Mouse (Mus musculus): ENCODE measurements around the gene Gm37240. TPM values are rescaled to one million over a fixed set of nuclear protein-coding genes. Genes with fewer than 3 reads are reported as not detected.

Gm37240 gene
- polyA plus RNA-seq, 1 experiment from 2014 or later = 11.4 TPM

DNA sequence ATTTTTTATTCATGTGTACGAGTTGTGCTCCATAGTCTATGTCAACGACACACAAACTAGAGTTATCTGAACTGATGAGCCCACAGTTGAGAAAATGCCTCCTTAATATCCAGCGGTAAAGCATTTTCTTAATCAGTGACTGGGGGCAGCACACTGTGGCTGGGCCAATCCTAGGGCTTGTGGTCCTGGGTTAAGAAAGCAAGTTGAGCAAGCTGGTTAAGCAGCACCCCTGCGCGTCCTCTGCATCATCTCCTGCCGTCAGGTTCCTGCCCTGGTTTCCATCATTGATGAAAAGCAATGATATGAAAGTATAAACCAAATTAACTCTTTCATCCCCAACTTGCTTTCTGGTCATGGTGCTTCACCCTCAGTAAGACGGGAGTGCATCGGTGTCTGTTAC is 1394.7 kb downstream of the Gm37240 start:
- no peak overlapping the region for H3K4me2 ChIP-seq (ENCODE audit: low read depth, low read length)
- WGBS = 86% methylated on average over 8 of the region's 8 CpGs
- no peak overlapping the region for H3K4me3 ChIP-seq (replicated peaks; ENCODE audit: low read length)
- no peaks in the 10 kb centered on the region for H3K27me3 ChIP-seq (ENCODE audit: control insufficient read depth, insufficient read depth, low read length)
- no peak overlapping the region for H3K9ac ChIP-seq (ENCODE audit: low read length)
- no peaks in the 10 kb centered on the region for H3K9me3 ChIP-seq (replicated peaks; ENCODE audit: control insufficient read depth, low read length)
- H3K27ac ChIP-seq (ENCODE audit: low read length) = no peak overlapping the region
- H3K4me1 ChIP-seq (ENCODE audit: control insufficient read depth, insufficient read depth, low read length) = no peaks in the 10 kb centered on the region
- H3K36me3 ChIP-seq (ENCODE audit: control insufficient read depth, insufficient read depth, low read length) = peaks cover 3% of the 10 kb centered on the region; the same call in 1 of the 2 replicates
- no peak for ATAC-seq (ENCODE audit: insufficient read depth, low FRiP score)

DNA sequence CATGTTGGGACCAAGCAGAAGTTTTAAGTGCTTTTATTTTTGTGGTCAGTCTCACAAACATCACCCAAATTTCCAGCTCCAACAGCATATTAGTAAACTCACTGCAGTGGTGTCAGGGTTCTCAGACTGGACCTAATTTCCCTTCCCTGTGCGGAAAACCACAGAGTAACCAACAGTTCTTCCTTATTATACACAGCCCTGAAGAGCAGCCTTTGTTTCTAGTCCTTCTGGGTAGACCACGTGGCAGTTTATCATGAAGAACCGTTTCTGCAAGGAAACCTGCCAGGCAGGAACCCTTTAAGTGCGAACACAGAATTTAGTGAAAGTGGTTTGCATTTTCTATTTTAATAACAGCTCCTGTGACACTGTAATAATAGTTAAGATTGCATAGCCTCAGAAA is 1395.2 kb downstream of the Gm37240 start:
- Histone ChIP-seq H3K36me3 (ENCODE audit: control insufficient read depth, insufficient read depth, low read length) (no peaks in the 10 kb centered on the region), H3K9ac (ENCODE audit: low read length) (no peak overlapping the region), H3K27me3 (ENCODE audit: control insufficient read depth, insufficient read depth, low read length) (no peaks in the 10 kb centered on the region), H3K9me3 (replicated peaks; ENCODE audit: control insufficient read depth, low read length) (no peaks in the 10 kb centered on the region), H3K4me3 (replicated peaks; ENCODE audit: low read length) (no peak overlapping the region), H3K27ac (ENCODE audit: low read length) (no peak overlapping the region), H3K4me1 (ENCODE audit: control insufficient read depth, insufficient read depth, low read length) (no peaks in the 10 kb centered on the region), H3K4me2 (ENCODE audit: low read depth, low read length) (no peak overlapping the region)
- no peak for ATAC-seq (ENCODE audit: insufficient read depth, low FRiP score)
- 68% methylated on average over 4 of the region's 4 CpGs for WGBS

DNA sequence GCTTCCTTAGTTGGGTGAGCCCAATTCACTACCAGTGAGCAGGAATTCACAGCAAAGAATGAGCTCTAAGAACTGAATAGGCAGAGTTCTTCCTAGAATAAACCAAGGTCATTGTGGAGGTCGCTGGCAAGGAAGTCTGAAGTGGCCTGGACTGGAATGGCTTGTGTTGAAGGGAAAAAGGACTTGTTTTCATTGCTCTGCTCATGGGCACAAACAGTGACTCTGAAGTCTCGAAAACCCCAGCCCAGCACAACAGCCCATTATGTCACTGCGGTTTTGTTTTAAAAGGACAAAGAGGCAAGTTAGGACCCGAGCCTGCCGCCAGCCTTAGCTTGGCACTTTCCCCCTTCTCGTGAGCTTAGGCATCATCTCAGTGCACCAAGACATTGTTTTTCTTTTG is 1398.6 kb downstream of the Gm37240 start:
- Histone ChIP-seq H3K4me1 (ENCODE audit: control insufficient read depth, insufficient read depth, low read length) (no peaks in the 10 kb centered on the region), H3K27me3 (ENCODE audit: control insufficient read depth, insufficient read depth, low read length) (no peaks in the 10 kb centered on the region), H3K27ac (ENCODE audit: low read length) (no peak overlapping the region), H3K9ac (ENCODE audit: low read length) (no peak overlapping the region), H3K9me3 (replicated peaks; ENCODE audit: control insufficient read depth, low read length) (no peaks in the 10 kb centered on the region), H3K4me2 (ENCODE audit: low read depth, low read length) (no peak overlapping the region), H3K4me3 (replicated peaks; ENCODE audit: low read length) (no peak overlapping the region), H3K36me3 (ENCODE audit: control insufficient read depth, insufficient read depth, low read length) (no peaks in the 10 kb centered on the region)
- WGBS = 76% methylated on average over 6 of the region's 6 CpGs
- ATAC-seq (ENCODE audit: insufficient read depth, low FRiP score) = no peak

DNA sequence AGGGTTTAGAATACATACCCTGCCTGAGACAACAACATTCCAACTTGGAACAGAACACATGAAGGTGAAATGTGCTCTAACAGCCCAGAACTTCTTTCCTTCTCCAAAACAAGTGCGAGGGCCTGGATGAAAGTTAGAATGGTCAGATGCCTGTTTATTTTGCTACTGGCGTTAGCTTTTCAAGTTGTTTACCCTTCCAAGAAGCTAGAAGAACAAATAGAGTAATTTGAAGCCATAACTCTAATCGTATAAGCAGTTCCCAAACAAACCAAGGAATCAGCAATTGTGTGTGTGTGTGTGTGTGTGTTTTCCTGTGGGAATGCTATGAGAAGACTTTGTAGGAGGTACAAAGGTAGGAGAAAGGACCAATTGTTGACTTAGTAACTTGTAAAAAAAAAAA is 1402.4 kb downstream of the Gm37240 start:
- Histone ChIP-seq H3K4me2 (ENCODE audit: low read depth, low read length) (no peak overlapping the region), H3K27ac (ENCODE audit: low read length) (no peak overlapping the region), H3K36me3 (ENCODE audit: control insufficient read depth, insufficient read depth, low read length) (no peaks in the 10 kb centered on the region), H3K4me1 (ENCODE audit: control insufficient read depth, insufficient read depth, low read length) (peaks cover 5% of the 10 kb centered on the region; the same call in 1 of the 2 replicates), H3K9ac (ENCODE audit: low read length) (no peak overlapping the region), H3K9me3 (replicated peaks; ENCODE audit: control insufficient read depth, low read length) (no peaks in the 10 kb centered on the region), H3K27me3 (ENCODE audit: control insufficient read depth, insufficient read depth, low read length) (no peaks in the 10 kb centered on the region), H3K4me3 (replicated peaks; ENCODE audit: low read length) (no peak overlapping the region)
- WGBS = 54% methylated on average over 3 of the region's 3 CpGs
- no peak for ATAC-seq (ENCODE audit: insufficient read depth, low FRiP score)

DNA sequence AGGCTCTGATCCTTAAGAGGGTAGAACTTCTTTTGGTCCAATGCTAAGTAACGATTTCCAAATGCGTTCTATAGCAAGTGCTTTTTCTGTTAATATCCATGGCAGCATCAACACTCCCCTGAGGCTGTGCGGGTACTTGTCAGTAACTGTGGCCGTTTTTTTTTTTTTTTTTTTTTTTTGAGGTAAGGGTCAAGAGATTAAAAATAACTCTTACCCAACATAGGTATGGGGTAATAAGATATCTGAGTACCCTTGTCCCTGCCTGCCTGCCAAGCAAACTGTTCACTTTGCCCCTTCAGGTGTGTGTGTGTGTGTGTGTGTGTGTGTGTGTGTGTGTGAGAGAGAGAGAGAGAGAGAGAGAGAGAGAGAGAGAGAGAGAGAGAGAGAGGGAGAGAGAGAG is 1403.0 kb downstream of the Gm37240 start:
- no peaks in the 10 kb centered on the region for H3K9me3 ChIP-seq (replicated peaks; ENCODE audit: control insufficient read depth, low read length)
- H3K27me3 ChIP-seq (ENCODE audit: control insufficient read depth, insufficient read depth, low read length) = no peaks in the 10 kb centered on the region
- 60% methylated on average over 4 of the region's 4 CpGs for WGBS
- H3K4me2 ChIP-seq (ENCODE audit: low read depth, low read length) = no peak overlapping the region
- H3K4me1 ChIP-seq (ENCODE audit: control insufficient read depth, insufficient read depth, low read length) = peaks cover 7% of the 10 kb centered on the region; the same call in 1 of the 2 replicates
- no peak for ATAC-seq (ENCODE audit: insufficient read depth, low FRiP score)
- H3K36me3 ChIP-seq (ENCODE audit: control insufficient read depth, insufficient read depth, low read length) = no peaks in the 10 kb centered on the region
- no peak overlapping the region for H3K4me3 ChIP-seq (replicated peaks; ENCODE audit: low read length)
- no peak overlapping the region for H3K27ac ChIP-seq (ENCODE audit: low read length)
- H3K9ac ChIP-seq (ENCODE audit: low read length) = no peak overlapping the region

DNA sequence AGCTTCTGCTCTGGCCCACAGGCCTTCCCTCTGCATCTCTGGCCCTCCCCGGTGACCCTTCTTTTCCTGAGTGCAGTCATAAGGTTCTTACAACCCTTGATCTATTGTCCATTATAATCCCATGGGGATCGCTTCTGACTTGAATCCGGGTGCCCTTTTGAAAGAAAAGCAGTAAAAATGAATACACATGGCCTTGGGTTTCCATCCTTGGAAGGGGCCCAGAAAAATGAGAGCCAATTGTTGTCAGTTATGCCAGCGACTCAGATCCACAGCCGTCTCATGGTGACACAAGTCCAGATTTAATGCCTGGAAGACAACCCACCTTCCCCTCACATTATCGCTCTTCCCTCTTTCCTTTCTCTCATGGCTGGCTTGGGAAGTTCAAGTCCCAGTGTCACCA is 1405.2 kb downstream of the Gm37240 start:
- Histone ChIP-seq H3K36me3 (ENCODE audit: control insufficient read depth, insufficient read depth, low read length) (no peaks in the 10 kb centered on the region), H3K9ac (ENCODE audit: low read length) (no peak overlapping the region), H3K4me3 (replicated peaks; ENCODE audit: low read length) (no peak overlapping the region), H3K9me3 (replicated peaks; ENCODE audit: control insufficient read depth, low read length) (no peaks in the 10 kb centered on the region), H3K27me3 (ENCODE audit: control insufficient read depth, insufficient read depth, low read length) (no peaks in the 10 kb centered on the region), H3K27ac (ENCODE audit: low read length) (no peak overlapping the region), H3K4me1 (ENCODE audit: control insufficient read depth, insufficient read depth, low read length) (peaks cover 20% of the 10 kb centered on the region), H3K4me2 (ENCODE audit: low read depth, low read length) (no peak overlapping the region)
- WGBS = 86% methylated on average over 6 of the region's 6 CpGs
- no peak for ATAC-seq (ENCODE audit: insufficient read depth, low FRiP score)

DNA sequence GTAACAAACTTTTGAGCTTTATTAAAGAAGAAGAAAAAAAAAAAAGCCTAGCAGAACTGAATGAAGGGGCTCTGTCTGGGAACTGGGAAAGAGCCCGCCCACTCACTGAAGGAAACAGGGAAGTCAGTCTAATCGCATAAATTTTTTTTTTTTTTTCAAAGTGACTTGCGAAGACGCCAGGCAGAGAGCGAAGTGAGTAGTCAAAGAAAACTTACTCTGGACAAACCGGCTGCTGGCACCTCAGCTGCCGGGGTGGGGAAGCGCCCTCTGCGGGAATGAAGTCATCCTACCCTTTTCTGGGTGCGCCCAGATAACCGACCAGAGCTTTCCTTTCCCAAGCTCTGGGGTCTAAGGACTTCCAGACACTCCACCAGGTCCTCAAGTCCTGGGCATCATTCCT is 1406.2 kb downstream of the Gm37240 start:
- no peak for ATAC-seq (ENCODE audit: insufficient read depth, low FRiP score)
- Histone ChIP-seq H3K9me3 (replicated peaks; ENCODE audit: control insufficient read depth, low read length) (no peaks in the 10 kb centered on the region), H3K27me3 (ENCODE audit: control insufficient read depth, insufficient read depth, low read length) (no peaks in the 10 kb centered on the region), H3K36me3 (ENCODE audit: control insufficient read depth, insufficient read depth, low read length) (no peaks in the 10 kb centered on the region), H3K9ac (ENCODE audit: low read length) (peak overlapping the region; percentile 88), H3K4me1 (ENCODE audit: control insufficient read depth, insufficient read depth, low read length) (peaks cover 20% of the 10 kb centered on the region), H3K4me3 (replicated peaks; ENCODE audit: low read length) (peak overlapping the region; percentile 72), H3K27ac (ENCODE audit: low read length) (peak overlapping the region; percentile 90), H3K4me2 (ENCODE audit: low read depth, low read length) (peak overlapping the region; percentile 99)
- 4% methylated on average over 11 of the region's 11 CpGs for WGBS

DNA sequence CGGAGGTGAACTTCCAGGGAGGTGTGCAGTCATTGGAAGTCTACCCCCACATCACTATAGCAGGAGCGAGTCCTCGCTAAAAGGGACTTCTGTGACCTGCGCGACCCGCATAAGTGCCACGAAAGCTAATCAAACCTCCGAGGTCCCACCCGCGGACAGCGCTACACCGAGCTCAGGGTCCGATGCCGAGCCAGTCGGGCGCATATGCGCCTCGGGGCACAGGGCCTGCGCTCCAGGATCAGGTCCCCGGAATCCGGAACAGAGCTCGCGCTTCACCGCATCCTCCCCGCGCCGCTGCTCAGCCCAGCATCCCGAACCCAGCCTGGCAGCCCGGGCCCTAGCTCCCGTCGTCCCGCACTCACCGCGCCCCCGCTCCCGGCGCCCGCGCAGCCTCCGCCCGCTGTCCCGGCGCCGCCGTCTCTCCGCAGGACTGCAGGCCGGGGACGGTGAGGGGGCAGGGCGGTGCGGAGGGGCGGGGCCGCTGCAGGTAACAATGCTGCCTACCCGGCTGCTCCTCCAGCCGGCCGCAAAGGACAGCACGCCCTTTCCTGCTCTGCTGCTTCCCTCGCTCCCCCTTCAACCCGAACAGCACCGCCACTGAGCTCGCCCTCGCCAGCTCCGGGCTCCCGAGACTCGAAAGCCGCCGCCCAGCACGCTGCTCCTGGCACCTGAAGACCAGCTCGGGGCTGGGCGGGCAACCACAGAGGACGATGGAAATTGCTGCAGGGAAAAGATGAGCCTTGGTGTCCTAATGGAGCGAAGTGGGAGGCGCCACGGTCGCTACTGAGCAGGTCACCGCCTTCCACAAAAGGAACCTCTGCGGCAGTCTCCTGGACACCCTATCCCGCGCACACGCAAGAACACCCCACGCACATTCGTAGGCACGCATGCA is 1407.1 kb downstream of the Gm37240 start, which contains the start of gene Fhdc1:
Gene Fhdc1 (minus strand): TSS at position 424 of the 892 bp plus-strand sequence.
- no peaks in the 10 kb centered on the region for H3K27me3 ChIP-seq (ENCODE audit: control insufficient read depth, insufficient read depth, low read length)
- H3K9ac ChIP-seq (ENCODE audit: low read length) = peak within 1 kb of the TSS; percentile 88
- WGBS = under 1% methylated on average over 77 of the region's 82 CpGs
- peak; percentile 91 for ATAC-seq (ENCODE audit: insufficient read depth, low FRiP score)
- peak within 1 kb of the TSS; percentile 99 for H3K4me2 ChIP-seq (ENCODE audit: low read depth, low read length)
- no peaks in the 10 kb centered on the region for H3K36me3 ChIP-seq (ENCODE audit: control insufficient read depth, insufficient read depth, low read length)
- no peaks in the 10 kb centered on the region for H3K9me3 ChIP-seq (replicated peaks; ENCODE audit: control insufficient read depth, low read length)
- H3K27ac ChIP-seq (ENCODE audit: low read length) = peak within 1 kb of the TSS; percentile 90
- peak within 1 kb of the TSS; percentile 72 for H3K4me3 ChIP-seq (replicated peaks; ENCODE audit: low read length)
- H3K4me1 ChIP-seq (ENCODE audit: control insufficient read depth, insufficient read depth, low read length) = peaks cover 20% of the 10 kb centered on the region

DNA sequence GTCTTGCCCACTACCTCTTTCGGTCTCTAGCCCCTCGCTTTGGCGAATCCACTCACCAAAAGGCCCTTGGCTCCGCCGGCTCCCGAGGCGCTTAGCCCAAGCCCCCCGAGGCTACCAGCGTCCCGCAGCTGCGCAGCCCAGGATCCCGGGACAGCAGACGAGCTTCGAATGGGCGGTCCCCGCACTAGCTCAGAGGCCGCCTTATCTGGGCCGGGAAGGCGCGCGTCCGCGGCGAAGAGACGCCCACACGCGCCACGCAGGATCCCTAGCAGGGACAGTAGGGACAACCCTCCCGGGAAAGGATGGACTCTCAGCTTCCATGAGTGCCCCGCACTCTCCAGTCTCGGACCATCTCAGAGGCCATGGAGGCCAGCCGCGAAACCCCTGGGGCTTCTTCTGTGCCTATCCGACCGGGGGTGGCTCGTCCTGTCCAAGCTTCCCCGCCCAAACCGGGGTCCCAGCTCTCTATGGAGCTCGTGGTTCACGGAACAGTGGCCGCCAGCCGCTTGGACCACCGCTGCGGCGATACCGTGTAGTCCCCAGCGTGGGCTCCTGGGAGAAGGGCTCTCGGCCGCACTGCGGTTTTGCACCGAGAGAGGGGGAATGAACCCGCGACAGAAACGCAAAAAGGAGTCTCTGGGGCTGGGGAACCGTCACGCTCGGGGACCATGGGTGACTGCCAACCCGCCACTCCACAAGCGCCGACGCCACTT is 1407.9 kb downstream of the Gm37240 start:
- H3K27me3 ChIP-seq (ENCODE audit: control insufficient read depth, insufficient read depth, low read length) = no peaks in the 10 kb centered on the region
- WGBS = under 1% methylated on average over 61 of the region's 61 CpGs
- no peaks in the 10 kb centered on the region for H3K9me3 ChIP-seq (replicated peaks; ENCODE audit: control insufficient read depth, low read length)
- H3K9ac ChIP-seq (ENCODE audit: low read length) = peak overlapping the region; percentile 88
- peaks cover 23% of the 10 kb centered on the region for H3K4me1 ChIP-seq (ENCODE audit: control insufficient read depth, insufficient read depth, low read length)
- H3K36me3 ChIP-seq (ENCODE audit: control insufficient read depth, insufficient read depth, low read length) = no peaks in the 10 kb centered on the region
- H3K4me2 ChIP-seq (ENCODE audit: low read depth, low read length) = peak overlapping the region; percentile 99
- H3K4me3 ChIP-seq (replicated peaks; ENCODE audit: low read length) = peak overlapping the region; percentile 72
- H3K27ac ChIP-seq (ENCODE audit: low read length) = peak overlapping the region; percentile 90
- peak; percentile 52; the same call in 1 of the 2 replicates for ATAC-seq (ENCODE audit: insufficient read depth, low FRiP score)
